Mouse (Mus musculus): ENCODE data around the gene Rtkn.

The Rtkn gene

DNA sequence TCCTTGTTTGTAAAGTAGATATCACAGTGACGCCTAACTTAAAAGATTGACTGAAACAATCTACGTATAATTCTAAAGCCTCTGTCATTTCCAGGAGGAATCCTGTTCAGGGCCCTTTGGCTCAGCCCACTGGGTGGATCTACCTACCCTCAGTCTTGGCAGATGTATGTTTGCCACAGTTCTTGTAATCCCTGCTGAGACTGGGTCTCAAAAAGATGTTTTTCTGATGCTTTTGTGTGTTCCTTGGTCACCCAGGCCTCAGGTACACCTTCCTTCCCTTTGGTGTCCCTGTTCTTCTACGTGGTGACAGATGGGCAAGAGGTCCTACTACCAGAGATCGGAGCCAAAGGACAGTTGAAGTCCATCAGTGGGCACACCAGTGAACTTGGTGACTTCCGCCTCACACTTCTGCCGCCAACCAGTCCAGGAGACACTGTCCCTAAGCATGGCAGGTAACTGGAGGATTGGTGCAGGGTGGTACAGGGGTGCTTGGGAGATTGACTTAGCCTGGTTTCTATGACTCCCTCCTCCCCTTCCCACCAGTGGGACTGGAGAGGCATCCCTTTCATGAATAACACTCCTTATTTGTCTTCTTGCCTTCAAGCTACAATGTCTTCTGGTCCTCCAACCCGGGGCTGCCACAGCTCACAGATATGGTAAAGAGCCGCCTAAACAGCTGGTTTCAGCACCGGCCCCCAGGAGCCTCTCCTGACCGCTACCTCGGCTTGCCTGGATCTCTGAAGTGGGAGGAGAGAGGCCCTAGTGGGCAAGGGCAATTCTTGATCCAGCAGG, 18.7 kb upstream of the Rtkn start:
- ATAC-seq (ENCODE audit: insufficient number of reproducible peaks, low FRiP score, low TSS enrichment): no peak

GRCm38 (mm10) chr6:83117165-83117438, 18.2 kb upstream of the Rtkn start:
- ATAC-seq (ENCODE audit: insufficient number of reproducible peaks, low FRiP score, low TSS enrichment): no peak

GRCm38 (mm10) chr6:83117616-83118015, 17.6 kb upstream of the Rtkn start:
- no peak for ATAC-seq (ENCODE audit: insufficient number of reproducible peaks, low FRiP score, low TSS enrichment)

GRCm38 (mm10) chr6:83118369-83118768, 16.9 kb upstream of the Rtkn start:
- ATAC-seq (ENCODE audit: insufficient number of reproducible peaks, low FRiP score, low TSS enrichment): no peak

GRCm38 (mm10) chr6:83118825-83119733, 16.2 kb upstream of the Rtkn start:
- ATAC-seq (ENCODE audit: insufficient number of reproducible peaks, low FRiP score, low TSS enrichment): no peak

DNA sequence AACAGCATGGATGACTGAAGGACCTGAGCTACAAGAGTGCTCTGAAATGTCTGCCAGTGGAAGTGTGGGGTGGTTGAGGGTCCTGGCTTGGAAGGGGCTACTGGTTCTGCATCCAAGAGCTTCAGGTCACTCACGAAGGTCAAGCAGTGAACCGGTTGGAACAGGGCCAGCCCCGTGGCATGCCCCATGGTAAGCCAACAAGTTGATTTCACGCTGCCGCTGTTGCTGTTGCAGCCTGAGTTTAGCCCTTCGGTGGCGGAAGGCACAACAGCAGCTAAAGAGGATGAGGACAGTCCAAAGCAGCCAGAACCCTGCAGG, 15.6 kb upstream of the Rtkn start:
- no peak for ATAC-seq (ENCODE audit: insufficient number of reproducible peaks, low FRiP score, low TSS enrichment)

DNA sequence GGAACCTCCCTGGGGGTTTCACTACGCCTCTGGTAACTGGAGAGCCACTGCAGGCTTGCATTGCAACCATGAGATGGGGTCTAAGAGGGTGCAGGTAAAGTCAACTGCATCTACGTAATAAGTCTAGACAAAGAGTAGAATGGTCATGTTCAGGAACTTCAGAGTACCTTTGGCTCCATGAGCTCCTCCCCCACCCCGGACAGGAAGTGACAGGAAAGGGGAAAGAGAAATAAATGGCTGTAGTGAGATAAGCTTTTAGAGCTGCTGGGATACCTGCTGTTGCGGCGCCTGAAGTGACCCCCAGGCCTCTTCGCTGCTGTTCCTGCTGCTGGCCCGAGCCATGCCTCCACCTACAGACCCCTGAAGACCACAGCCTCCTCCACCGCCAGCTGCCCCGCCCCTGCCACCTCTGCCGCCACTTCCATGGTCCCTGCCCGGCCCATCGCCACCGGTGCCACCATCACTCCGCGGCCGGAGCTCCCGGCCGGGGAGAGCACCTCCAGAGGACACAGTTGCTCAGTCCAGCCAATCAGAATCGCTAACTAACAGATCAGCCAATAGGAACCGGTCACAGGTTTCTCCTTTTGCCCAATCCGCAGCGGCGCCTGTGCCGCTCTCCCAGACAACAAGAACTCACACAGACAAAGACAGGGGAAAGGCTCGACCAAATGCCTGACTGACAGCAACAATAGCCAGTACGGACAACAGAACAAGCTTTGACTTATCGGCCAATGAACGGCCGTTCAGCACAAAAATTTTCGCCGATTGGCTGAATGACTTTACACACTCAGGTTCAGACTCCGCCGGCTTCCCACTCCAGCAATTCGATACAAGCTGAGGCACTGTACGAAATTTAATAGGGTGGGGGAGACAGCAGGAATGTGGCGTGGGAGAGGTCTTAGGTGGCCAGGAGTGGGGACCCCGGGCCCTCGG, 14.1 kb upstream of the Rtkn start, which contains the start of gene Wbp1:
Gene Wbp1, minus strand, starts transcription at position 630 of the 933 bp plus-strand sequence.
- ATAC-seq (ENCODE audit: insufficient number of reproducible peaks, low FRiP score, low TSS enrichment): peak; percentile 95

DNA sequence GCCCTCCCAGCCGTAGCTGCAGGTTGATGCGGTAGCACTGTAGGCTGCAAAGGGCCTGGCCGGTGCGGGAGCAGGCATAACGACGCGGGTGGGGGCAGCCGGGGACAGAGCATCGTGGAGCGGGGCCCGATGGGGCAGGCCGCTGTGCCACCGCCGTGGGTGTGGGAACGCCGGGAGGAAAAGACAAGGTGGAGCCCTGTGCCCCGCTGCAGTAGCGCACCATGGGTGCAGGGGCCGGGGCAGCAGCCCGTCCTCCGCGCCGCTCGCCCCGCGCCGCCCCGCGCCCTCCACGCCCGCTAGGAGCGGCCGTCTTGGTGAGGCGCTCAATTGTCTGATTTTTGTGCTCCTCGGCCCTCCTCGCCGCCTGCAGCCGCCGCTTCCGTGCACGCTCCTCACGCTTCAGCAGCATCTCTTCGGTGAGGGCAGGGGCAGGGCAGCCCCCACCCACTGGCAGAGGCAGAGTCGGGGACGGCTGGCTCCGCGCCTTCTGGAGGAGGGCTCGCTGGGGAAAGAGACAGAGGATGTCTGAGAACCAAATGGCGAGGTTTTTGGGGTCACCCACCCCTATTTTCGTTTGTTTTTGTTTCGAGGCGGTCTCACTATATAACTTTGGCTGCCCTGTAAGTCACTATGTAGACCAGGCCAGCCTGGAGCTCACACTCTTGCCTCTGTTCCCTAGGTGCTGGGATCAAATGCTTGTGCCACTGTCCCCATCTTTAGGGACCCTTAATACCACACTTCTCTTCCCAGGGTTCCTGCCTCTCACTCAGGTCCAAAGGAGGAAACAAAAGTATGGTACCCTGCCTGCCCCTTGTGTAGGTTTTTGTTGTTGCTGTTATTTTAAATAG, 13.2 kb upstream of the Rtkn start:
- ATAC-seq (ENCODE audit: insufficient number of reproducible peaks, low FRiP score, low TSS enrichment): no peak; the same call in 1 of the 2 replicates

- no peak for ATAC-seq (ENCODE audit: insufficient number of reproducible peaks, low FRiP score, low TSS enrichment)
Observed at GRCm38 (mm10) chr6:83122961-83123360, 12.3 kb upstream of the Rtkn start.

- ATAC-seq (ENCODE audit: insufficient number of reproducible peaks, low FRiP score, low TSS enrichment): peak; percentile 32; the same call in 1 of the 2 replicates
Observed at GRCm38 (mm10) chr6:83124851-83125312, 10.4 kb upstream of the Rtkn start.

DNA sequence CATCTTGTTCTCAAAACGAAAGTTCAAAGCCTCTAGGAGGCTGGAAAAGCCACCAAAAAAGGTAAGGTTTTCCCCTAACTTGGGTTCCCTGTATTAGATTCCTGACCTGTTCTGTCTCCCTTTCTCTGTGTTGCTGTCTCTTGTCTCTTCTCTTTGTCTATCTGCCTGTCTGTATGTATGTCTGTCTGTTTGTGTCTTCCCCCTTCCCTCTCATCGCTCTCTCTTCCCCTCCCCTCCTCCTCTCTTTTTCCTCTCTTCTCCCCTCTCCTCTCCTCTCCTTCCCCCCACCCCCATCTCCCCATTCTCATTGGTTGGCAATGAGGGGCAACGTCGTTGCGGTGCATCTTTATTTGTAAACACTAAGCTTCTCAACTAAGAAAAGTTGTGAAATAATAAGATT, 9.9 kb upstream of the Rtkn start, which contains the start of gene Ino80b:
Gene Ino80b, minus strand, starts transcription at position 101 of the 400 bp plus-strand sequence.
- no peak for ATAC-seq (ENCODE audit: insufficient number of reproducible peaks, low FRiP score, low TSS enrichment)

GRCm38 (mm10) chr6:83127419-83127818, 7.8 kb upstream of the Rtkn start:
- no peak for ATAC-seq (ENCODE audit: insufficient number of reproducible peaks, low FRiP score, low TSS enrichment)

GRCm38 (mm10) chr6:83131469-83132034, 3.7 kb upstream of the Rtkn start:
- ATAC-seq (ENCODE audit: insufficient number of reproducible peaks, low FRiP score, low TSS enrichment): no peak

DNA sequence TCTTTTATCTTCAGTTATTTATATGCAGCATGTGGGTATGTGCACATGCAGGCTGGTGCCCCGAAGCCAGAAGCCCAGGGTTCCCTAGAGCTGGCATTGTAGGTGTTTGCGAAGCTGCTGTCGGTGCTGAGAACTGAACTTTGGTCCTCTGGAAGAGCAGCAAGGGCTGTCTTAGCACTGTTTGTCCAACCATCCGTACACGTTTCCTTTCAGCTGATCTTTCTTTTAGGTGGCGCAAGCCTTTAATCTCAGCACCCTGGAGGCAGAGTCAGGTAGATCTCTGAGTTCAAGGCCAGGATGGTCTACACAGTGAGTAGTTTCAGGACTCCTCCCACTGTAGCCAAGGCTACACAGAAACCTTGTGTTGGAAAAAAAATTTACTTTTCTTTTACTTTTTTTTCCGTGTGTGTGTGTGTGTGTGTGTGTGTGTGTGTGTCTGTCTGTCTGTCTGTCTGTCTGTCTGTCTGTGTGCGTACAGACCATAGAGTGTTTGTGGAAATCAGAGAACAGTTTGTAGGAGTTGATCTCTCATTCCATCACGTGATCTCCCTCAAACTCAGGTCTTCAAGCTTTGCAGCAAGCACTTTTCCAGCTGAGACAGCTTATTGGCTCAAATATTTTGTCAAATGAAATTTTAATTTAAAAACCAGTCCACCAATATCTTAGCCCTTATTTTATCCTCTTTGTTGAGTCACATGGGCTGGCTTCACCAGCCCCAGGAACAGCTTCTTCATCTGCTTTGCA, 2.9 kb upstream of the Rtkn start:
- no peak for ATAC-seq (ENCODE audit: insufficient number of reproducible peaks, low FRiP score, low TSS enrichment)

GRCm38 (mm10) chr6:83134226-83134625, 1.0 kb upstream of the Rtkn start:
- ATAC-seq (ENCODE audit: insufficient number of reproducible peaks, low FRiP score, low TSS enrichment): no peak

- no peak; the same call in 1 of the 2 replicates for ATAC-seq (ENCODE audit: insufficient number of reproducible peaks, low FRiP score, low TSS enrichment)
Observed at GRCm38 (mm10) chr6:83135571-83136161, 403 bp downstream of the Rtkn start.

DNA sequence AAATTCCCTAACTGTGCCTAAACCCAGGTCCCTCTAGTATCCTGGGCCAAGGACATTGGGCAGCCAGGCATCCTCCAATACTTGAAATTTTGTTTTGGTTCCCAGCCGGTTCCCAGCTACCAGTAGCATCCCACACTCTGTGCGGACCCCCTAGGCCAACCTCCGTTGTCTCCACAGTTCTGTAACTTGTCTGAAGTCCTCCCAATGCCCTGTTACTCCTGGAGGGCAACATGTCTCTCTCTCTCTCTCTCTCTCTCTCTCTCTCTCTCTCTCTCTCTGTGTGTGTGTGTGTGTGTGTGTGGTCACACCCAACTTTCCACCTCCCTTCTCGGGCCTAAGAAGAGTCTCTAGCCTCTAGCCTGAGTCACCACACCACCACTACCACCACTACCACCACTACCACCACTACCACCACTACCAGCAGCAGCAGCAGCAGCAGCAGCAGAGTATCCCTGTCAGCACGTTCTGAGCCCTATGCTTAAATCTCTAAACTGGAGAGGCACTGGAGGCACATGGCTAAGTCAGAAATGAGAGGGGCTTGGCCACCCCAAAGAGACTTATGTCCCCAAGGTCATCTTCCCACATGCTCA, 1.1 kb downstream of the Rtkn start:
- no peak for ATAC-seq (ENCODE audit: insufficient number of reproducible peaks, low FRiP score, low TSS enrichment)
